Mouse (Mus musculus): ENCODE data around the gene Dtl.

GRCm38 (mm10) chr1:191625026-191625425, 49.7 kb upstream of the Dtl start:
- TF ChIP-seq GATA1 (IDR thresholded peaks at IDR 0.05; ENCODE audit: borderline replicate concordance, low read length): no peak
- TF ChIP-seq FLI1 (IDR thresholded peaks at IDR 0.05; ENCODE audit: low read length): no peak

Data from megakaryocyte, embryonic 14.5 days (primary cell).